Mouse (Mus musculus): Measurements from ENCODE around the gene Fbxw20. TPM values are rescaled to one million over a fixed set of nuclear protein-coding genes. Genes with fewer than 3 reads are reported as not detected.
"Not testable (repeated sequence)": the region's sequence is repeated elsewhere in the genome, so short reads cannot be mapped to it uniquely, and the experiment has no call there.

Fbxw20 gene
- not detected for total RNA-seq (2021)
- long read RNA-seq, experiment 1: 0 reads
- long read RNA-seq, experiment 2: 0 reads

- intact Hi-C loops (cut with DNase I): no loop called here
- no peak for DNase-seq
These were observed at the start of gene Fbxw20 for GRCm38 (mm10) chr9:109234654-109235053. TSS of gene Fbxw20 (minus strand) at chr9:109234754.

- intact Hi-C loops (cut with DNase I): no loop called here
- no peak for DNase-seq
These were observed 28.5 kb upstream of the Fbxw20 start for GRCm38 (mm10) chr9:109263041-109263440.

GRCm38 (mm10) chr9:109218449-109218848, 16.1 kb downstream of the Fbxw20 start:
- DNase-seq: no peak
- intact Hi-C loops (cut with DNase I): no loop called here

GRCm38 (mm10) chr9:109201347-109201746, 33.2 kb downstream of the Fbxw20 start:
- DNase-seq; intact Hi-C loops (cut with DNase I): not testable (repeated sequence)

- intact Hi-C loops (cut with DNase I): no loop called here
- no peak for DNase-seq
These were observed 34.2 kb downstream of the Fbxw20 start for GRCm38 (mm10) chr9:109200349-109200748.

GRCm38 (mm10) chr9:109199353-109199752, 35.2 kb downstream of the Fbxw20 start:
- DNase-seq: no peak
- intact Hi-C loops (cut with DNase I): no loop called here

- intact Hi-C loops (cut with DNase I); DNase-seq: not testable (repeated sequence)
These were observed 38.7 kb downstream of the Fbxw20 start, which contains the start of gene Fbxw13 for GRCm38 (mm10) chr9:109195875-109196274. TSS of gene Fbxw13 (minus strand) at chr9:109195975.

GRCm38 (mm10) chr9:109177208-109177607, 57.3 kb downstream of the Fbxw20 start:
- intact Hi-C loops (cut with DNase I): no loop called here
- no peak for DNase-seq

GRCm38 (mm10) chr9:109176301-109176700, 58.3 kb downstream of the Fbxw20 start:
- intact Hi-C loops (cut with DNase I): no loop called here
- DNase-seq: no peak

Other genes with a start within 250 kb of the Fbxw20 start
- under 1 TPM; 0.23 to 0.67 TPM for gene Ucn2, start 248.7 kb downstream of the Fbxw20 start, total RNA-seq (2021)
- gene Pfkfb4, start 243.0 kb downstream of the Fbxw20 start, total RNA-seq (2021): 10 to 100 TPM; 37.3 to 46.3 TPM
- 10 to 100 TPM; 11.9 to 13.4 TPM for gene Shisa5, start 196.2 kb downstream of the Fbxw20 start, total RNA-seq (2021)
- gene Trex1, start 175.0 kb downstream of the Fbxw20 start, total RNA-seq (2021): 10 to 100 TPM; 11.6 to 11.8 TPM
- gene Atrip, start 160.6 kb downstream of the Fbxw20 start, total RNA-seq (2021): 1 to 10 TPM; 7.8 to 8.3 TPM
- gene Ccdc51, start 152.3 kb downstream of the Fbxw20 start, total RNA-seq (2021): 1 to 10 TPM; 5.9 to 6.6 TPM
- gene Tma7, start 152.2 kb downstream of the Fbxw20 start, total RNA-seq (2021): 100 to 1,000 TPM; 245 to 268 TPM
- under 1 TPM; 0.64 to 0.99 TPM for gene Plxnb1, start 139.4 kb downstream of the Fbxw20 start, total RNA-seq (2021)
- not detected for gene Fbxw21, start 72.7 kb downstream of the Fbxw20 start, total RNA-seq (2021)
- gene Fbxw13, start 38.8 kb downstream of the Fbxw20 start, total RNA-seq (2021): not detected
- not detected for gene Fbxw14, start 52.9 kb upstream of the Fbxw20 start, total RNA-seq (2021)
- gene Fbxw28, start 104.9 kb upstream of the Fbxw20 start, total RNA-seq (2021): not detected
- gene Fbxw22, start 169.5 kb upstream of the Fbxw20 start, total RNA-seq (2021): not detected
- not detected for gene Fbxw16, start 214.4 kb upstream of the Fbxw20 start, total RNA-seq (2021)